Mouse (Mus musculus) neural tube, embryonic 14.5 days (tissue): ENCODE results near the gene Gm10681. TPM values are rescaled to one million over a fixed set of nuclear protein-coding genes. Genes with fewer than 3 reads are reported as not detected.
"Not testable (repeated sequence)": the region's sequence is repeated elsewhere in the genome, so short reads cannot be mapped to it uniquely, and the experiment has no call there.

ENCODE experiments used
- ATAC-seq: fragments of 200-750 bp; cut with Nextera tagmentation; 2 replicates; pipeline ENCODE4 v1.8.0; 2017; ENCODE audit warnings: low read depth, mild to moderate bottlenecking, moderate TSS enrichment, moderate library complexity
- H3K27ac ChIP-seq: fragments of 300-500 bp; sonication (generic); 2 replicates; pipeline ENCODE4 v1.5.1; 2014; ENCODE audit warnings: low read depth, mild to moderate bottlenecking, control low read depth, low read length, moderate library complexity, mixed read lengths
- H3K27me3 ChIP-seq: fragments of 300-500 bp; sonication (generic); 2 replicates; pipeline ENCODE4 v1.6.1; 2014; ENCODE audit warnings: low read length; ENCODE audit not compliant: control insufficient read depth, insufficient read depth
- H3K36me3 ChIP-seq: fragments of 300-500 bp; sonication (generic); 2 replicates; pipeline ENCODE4 v1.6.1; 2014; ENCODE audit warnings: low read length, mixed read lengths; ENCODE audit not compliant: control insufficient read depth, insufficient read depth
- H3K4me1 ChIP-seq: fragments of 300-500 bp; sonication (generic); 2 replicates; pipeline ENCODE4 v1.6.1; 2014; ENCODE audit warnings: low read length; ENCODE audit not compliant: control insufficient read depth, insufficient read depth
- H3K4me2 ChIP-seq: fragments of 300-500 bp; sonication (generic); 2 replicates; pipeline ENCODE4 v1.6.1; 2014; ENCODE audit warnings: mild to moderate bottlenecking, low read depth, low read length, control low read depth
- H3K4me3 ChIP-seq: fragments of 300-500 bp; sonication (generic); 2 replicates; pipeline ENCODE4 v1.5.1; 2014; ENCODE audit warnings: low read depth, low read length, control low read depth, mixed read lengths
- H3K9ac ChIP-seq: fragments of 300-500 bp; sonication (generic); replicated peaks from 2 replicates; pipeline ENCODE4 v1.6.1; 2014; ENCODE audit warnings: low read depth, mild to moderate bottlenecking, control low read depth, low read length, mixed read lengths
- H3K9me3 ChIP-seq: fragments of 300-500 bp; sonication (generic); 2 replicates; pipeline ENCODE4 v1.6.1; 2016; ENCODE audit warnings: low read length; ENCODE audit not compliant: control insufficient read depth
- WGBS: fragments of 180-500 bp; shearing (Covaris S2); extraction: QIAGEN DNeasy Blood & Tissue Kit; methylation state at CpG from one replicate; pipeline ENCODE4 v1.1.7; 2014; 5-methylcytosine and 5-hydroxymethylcytosine counted together
- polyA plus RNA-seq: library from polyadenylated mRNA; unstranded; fragments of >200 nt; fragmentation: Nextera tagmentation; extraction: Ambion mirVana; gene quantifications from 2 replicates; pipeline ENCODE4 v1.2.1, GENCODE M21; 2014

Gene Gm10681
- polyA plus RNA-seq, 1 experiment from 2014 or later: not detected

GRCm38 (mm10) chr3:98582622-98583021 lies 6.0 kb downstream of the Gm10681 start:
- not testable (repeated sequence) for H3K4me2 ChIP-seq, H3K36me3 ChIP-seq, H3K9ac ChIP-seq, H3K27me3 ChIP-seq, ATAC-seq, H3K4me1 ChIP-seq, H3K4me3 ChIP-seq, H3K9me3 ChIP-seq, H3K27ac ChIP-seq

- H3K4me3 ChIP-seq, H3K4me2 ChIP-seq, H3K4me1 ChIP-seq, H3K9me3 ChIP-seq, H3K27ac ChIP-seq, H3K36me3 ChIP-seq, H3K9ac ChIP-seq, H3K27me3 ChIP-seq, ATAC-seq: not testable (repeated sequence)
- no CpG with 5 or more reads among the region's 1 CpGs for WGBS
These were observed 6.4 kb downstream of the Gm10681 start for GRCm38 (mm10) chr3:98582202-98582601.

GRCm38 (mm10) chr3:98581024-98581423 lies 7.6 kb downstream of the Gm10681 start:
- not testable (repeated sequence) for H3K4me1 ChIP-seq, ATAC-seq, H3K9me3 ChIP-seq, H3K27me3 ChIP-seq, H3K27ac ChIP-seq, H3K4me2 ChIP-seq, H3K36me3 ChIP-seq, H3K4me3 ChIP-seq, H3K9ac ChIP-seq
- WGBS: 100% methylated on average over 1 of the region's 1 CpGs

GRCm38 (mm10) chr3:98567717-98568116 lies 20.9 kb downstream of the Gm10681 start:
- not testable (repeated sequence) for H3K4me2 ChIP-seq, H3K27ac ChIP-seq, H3K27me3 ChIP-seq, ATAC-seq, H3K4me1 ChIP-seq, H3K9ac ChIP-seq, H3K4me3 ChIP-seq, H3K36me3 ChIP-seq, H3K9me3 ChIP-seq
- WGBS: 88% methylated on average over 2 of the region's 2 CpGs

- no CpG with 5 or more reads among the region's 3 CpGs for WGBS
- not testable (repeated sequence) for H3K4me3 ChIP-seq, ATAC-seq
These were observed 23.7 kb downstream of the Gm10681 start for GRCm38 (mm10) chr3:98564894-98565293.

GRCm38 (mm10) chr3:98563831-98564230 lies 24.8 kb downstream of the Gm10681 start:
- H3K4me3 ChIP-seq, H3K36me3 ChIP-seq, H3K4me2 ChIP-seq, H3K4me1 ChIP-seq, ATAC-seq, H3K27me3 ChIP-seq, H3K9ac ChIP-seq, H3K9me3 ChIP-seq, H3K27ac ChIP-seq: not testable (repeated sequence)
- WGBS: no CpG with 5 or more reads among the region's 2 CpGs

More at GRCm38 (mm10) chr3:98564894-98565293, 23.7 kb downstream of the Gm10681 start:
- H3K9me3 ChIP-seq, H3K27me3 ChIP-seq, H3K27ac ChIP-seq, H3K4me2 ChIP-seq, H3K36me3 ChIP-seq, H3K4me1 ChIP-seq, H3K9ac ChIP-seq: not testable (repeated sequence)

- not testable (repeated sequence) for H3K27ac ChIP-seq, ATAC-seq, H3K4me3 ChIP-seq, H3K4me2 ChIP-seq, H3K9me3 ChIP-seq, H3K36me3 ChIP-seq, H3K9ac ChIP-seq, H3K27me3 ChIP-seq, H3K4me1 ChIP-seq
- WGBS: no CpG with 5 or more reads among the region's 5 CpGs
These were observed 27.9 kb downstream of the Gm10681 start for GRCm38 (mm10) chr3:98560711-98561110.

- H3K27ac ChIP-seq, H3K4me1 ChIP-seq, H3K9me3 ChIP-seq, H3K4me3 ChIP-seq, H3K36me3 ChIP-seq, H3K9ac ChIP-seq, ATAC-seq, H3K27me3 ChIP-seq, H3K4me2 ChIP-seq: not testable (repeated sequence)
- WGBS: no CpG with 5 or more reads among the region's 1 CpGs
These were observed 37.8 kb downstream of the Gm10681 start for GRCm38 (mm10) chr3:98550832-98551231.

- not testable (repeated sequence) for H3K9ac ChIP-seq, H3K4me1 ChIP-seq, H3K27me3 ChIP-seq, H3K4me2 ChIP-seq, H3K36me3 ChIP-seq, H3K9me3 ChIP-seq, H3K4me3 ChIP-seq, H3K27ac ChIP-seq
- peak; percentile 79; the same call in 1 of the 2 replicates for ATAC-seq
- WGBS: no CpG with 5 or more reads among the region's 2 CpGs
These were observed 38.4 kb downstream of the Gm10681 start for GRCm38 (mm10) chr3:98550215-98550614.

- not testable (repeated sequence) for H3K9ac ChIP-seq, H3K4me1 ChIP-seq, H3K4me3 ChIP-seq, H3K4me2 ChIP-seq, H3K27ac ChIP-seq, H3K27me3 ChIP-seq, H3K36me3 ChIP-seq, H3K9me3 ChIP-seq, ATAC-seq
- WGBS: 80% methylated on average over 1 of the region's 1 CpGs
These were observed 40.1 kb downstream of the Gm10681 start for GRCm38 (mm10) chr3:98548495-98548894.
